Mouse (Mus musculus) kidney, postnatal 10 days (tissue): ENCODE measurements at regions not wholly inside any gene's neighbourhood (a gene's known extent, or its start where the extent isn't known, plus 50 kb on each side); places are given as distances from the start of the nearest gene placed in this dataset.

Source experiments
- DNase-seq: peaks from one replicate; pipeline ENCODE4 v3.0.0; 2021; ENCODE audit warnings: mixed read lengths

- DNase-seq = no peak
These were observed 136.7 kb downstream of the Gm11011 start for GRCm38 (mm10) chr2:169450801-169451200.

GRCm38 (mm10) chr2:169447495-169448280, 139.9 kb downstream of the Gm11011 start:
- DNase-seq = no peak

GRCm38 (mm10) chr2:169445877-169446276, 141.7 kb downstream of the Gm11011 start:
- no peak for DNase-seq

GRCm38 (mm10) chr2:169445371-169445770, 142.2 kb downstream of the Gm11011 start:
- no peak for DNase-seq

- DNase-seq = no peak
These were observed 144.3 kb downstream of the Gm11011 start for GRCm38 (mm10) chr2:169443271-169443670.

GRCm38 (mm10) chr2:169431516-169431915, 156.0 kb downstream of the Gm11011 start:
- DNase-seq = no peak

- no peak for DNase-seq
These were observed 158.1 kb downstream of the Gm11011 start for GRCm38 (mm10) chr2:169429411-169429810.

GRCm38 (mm10) chr2:169424166-169424920, 163.2 kb downstream of the Gm11011 start:
- DNase-seq = no peak

- no peak for DNase-seq
These were observed 175.2 kb downstream of the Gm11011 start for GRCm38 (mm10) chr2:169412361-169412760.

GRCm38 (mm10) chr2:169410080-169410479, 177.5 kb downstream of the Gm11011 start:
- DNase-seq = no peak

GRCm38 (mm10) chr2:169404908-169405690, 182.4 kb downstream of the Gm11011 start:
- no peak for DNase-seq

- no peak for DNase-seq
These were observed 189.8 kb downstream of the Gm11011 start for GRCm38 (mm10) chr2:169397758-169398157.

- no peak for DNase-seq
These were observed 190.5 kb downstream of the Gm11011 start for GRCm38 (mm10) chr2:169397013-169397412.

- no peak for DNase-seq
These were observed 191.3 kb downstream of the Gm11011 start for GRCm38 (mm10) chr2:169396294-169396693.

GRCm38 (mm10) chr2:169389611-169390010, 197.9 kb downstream of the Gm11011 start:
- DNase-seq = no peak

GRCm38 (mm10) chr2:169388569-169388968, 199.0 kb downstream of the Gm11011 start:
- DNase-seq = no peak

- no peak for DNase-seq
These were observed 199.6 kb downstream of the Gm11011 start for GRCm38 (mm10) chr2:169387765-169388518.

- no peak for DNase-seq
These were observed 203.8 kb downstream of the Gm11011 start for GRCm38 (mm10) chr2:169383701-169384100.

GRCm38 (mm10) chr2:169373069-169373468, 214.5 kb downstream of the Gm11011 start:
- DNase-seq = no peak

GRCm38 (mm10) chr2:169365046-169365445, 222.5 kb downstream of the Gm11011 start:
- no peak for DNase-seq

- DNase-seq = peak; percentile 47
These were observed 227.3 kb downstream of the Gm11011 start for GRCm38 (mm10) chr2:169360272-169360671.

- no peak for DNase-seq
These were observed 230.1 kb downstream of the Gm11011 start for GRCm38 (mm10) chr2:169357400-169357799.
